Mouse (Mus musculus) kidney, adult 2 months (tissue): ENCODE measurements around the gene Ece2. TPM values are rescaled to one million over a fixed set of nuclear protein-coding genes. Genes with fewer than 3 reads are reported as not detected.

Source experiments
- DNase-seq: peaks from one replicate; pipeline ENCODE4 v3.0.0; 2021
- H3K27ac ChIP-seq: fragments of 200-500 bp; 2 replicates; pipeline ENCODE4 v1.5.1; 2012; ENCODE audit warnings: low read depth, low read length, control low read depth, inconsistent platforms; ENCODE audit not compliant: insufficient read depth
- H3K27me3 ChIP-seq: fragments of 200-500 bp; replicated peaks from 2 replicates; pipeline ENCODE4 v1.6.1; 2012; ENCODE audit warnings: mild to moderate bottlenecking, moderate library complexity, low read length, inconsistent platforms; ENCODE audit not compliant: control insufficient read depth, insufficient read depth
- H3K36me3 ChIP-seq: fragments of 200-500 bp; 2 replicates; pipeline ENCODE4 v1.6.1; 2012; ENCODE audit warnings: mild to moderate bottlenecking, moderate library complexity, low read length, inconsistent platforms; ENCODE audit not compliant: control insufficient read depth, insufficient read depth
- H3K4me1 ChIP-seq: fragments of 200-500 bp; 2 replicates; pipeline ENCODE4 v1.6.1; 2011; ENCODE audit warnings: low read length; ENCODE audit not compliant: control insufficient read depth, insufficient read depth
- H3K4me3 ChIP-seq: fragments of 200-500 bp; 2 replicates; pipeline ENCODE4 v1.5.1; 2011; ENCODE audit warnings: mild to moderate bottlenecking, low read depth, low read length, control low read depth; ENCODE audit not compliant: insufficient read depth
- CTCF ChIP-seq: fragments of 200-500 bp; conservative IDR thresholded peaks from 2 replicates; pipeline ENCODE4 v1.5.1; 2011; ENCODE audit warnings: low read depth, mild to moderate bottlenecking, control low read depth, low read length, moderate library complexity, mixed read lengths; ENCODE audit not compliant: insufficient read depth, insufficient read length
- POLR2A ChIP-seq: fragments of 200-500 bp; IDR thresholded peaks from one replicate; pipeline ENCODE4 v1.6.1; 2011; ENCODE audit warnings: low read depth, low read length, control low read depth
- WGBS: fragments of 180-500 bp; shearing (Covaris S2); methylation state at CpG from one replicate; pipeline ENCODE4 v1.1.7; 2018; 5-methylcytosine and 5-hydroxymethylcytosine counted together
- polyA plus RNA-seq: library from polyadenylated mRNA; depleted of rRNA; stranded (reverse); fragments of >200 nt; gene quantifications from 2 replicates; pipeline ENCODE4 v1.2.3, GENCODE M21; 2012

Gene Ece2
- polyA plus RNA-seq, 1 experiment = not detected

- Histone ChIP-seq H3K4me1 (no peaks in the 10 kb centered on the region), H3K27me3 (0 out of 2 replicates have a peak, but pooled peaks cover 2% of the 10 kb centered on the region), H3K36me3 (no peaks in the 10 kb centered on the region), H3K4me3 (no peak overlapping the region), H3K27ac (no peak overlapping the region)
- TF ChIP-seq CTCF (no peak), POLR2A (no peak)
- no peak for DNase-seq
- WGBS = 60% methylated on average over 11 of the region's 11 CpGs
Observed at GRCm38 (mm10) chr16:20628871-20629391, 697 bp upstream of the Ece2 start.

- Histone ChIP-seq H3K27ac (no peak overlapping the region), H3K36me3 (no peaks in the 10 kb centered on the region), H3K4me1 (no peaks in the 10 kb centered on the region), H3K4me3 (no peak overlapping the region), H3K27me3 (no peaks in the 10 kb centered on the region)
- no peak for TF ChIP-seq CTCF
- 73% methylated on average over 8 of the region's 8 CpGs for WGBS
- DNase-seq = no peak
Observed at GRCm38 (mm10) chr16:20637410-20637809, 7.8 kb downstream of the Ece2 start.

- no peaks in the 10 kb centered on the region for H3K36me3 ChIP-seq
- no peak for TF ChIP-seq CTCF
- no peak for TF ChIP-seq POLR2A
- no peaks in the 10 kb centered on the region for H3K4me1 ChIP-seq
- no peak overlapping the region for H3K27ac ChIP-seq
- WGBS = 85% methylated on average over 8 of the region's 8 CpGs
- no peaks in the 10 kb centered on the region for H3K27me3 ChIP-seq
- no peak for DNase-seq
- H3K4me3 ChIP-seq = no peak overlapping the region
Observed at GRCm38 (mm10) chr16:20638367-20638766, 8.7 kb downstream of the Ece2 start.

GRCm38 (mm10) chr16:20642161-20642560, 12.5 kb downstream of the Ece2 start:
- no peaks in the 10 kb centered on the region for H3K27me3 ChIP-seq
- DNase-seq = peak; percentile 73
- H3K36me3 ChIP-seq = no peaks in the 10 kb centered on the region
- no peaks in the 10 kb centered on the region for H3K4me1 ChIP-seq
- TF ChIP-seq POLR2A = no peak
- TF ChIP-seq CTCF = peak; percentile 87
- WGBS = under 1% methylated on average over 8 of the region's 8 CpGs
- no peak overlapping the region for H3K27ac ChIP-seq
- no peak overlapping the region for H3K4me3 ChIP-seq

- no peak for DNase-seq
Observed at GRCm38 (mm10) chr16:20643911-20644310, 14.3 kb downstream of the Ece2 start.

GRCm38 (mm10) chr16:20651076-20651946, 21.7 kb downstream of the Ece2 start, which contains the start of gene Psmd2:
Gene Psmd2 (plus strand): TSS chr16:20651652.
- peak within 1 kb of the TSS; percentile 52 for H3K27ac ChIP-seq
- H3K27me3 ChIP-seq = no peaks in the 10 kb centered on the region
- 1% methylated on average over 46 of the region's 46 CpGs for WGBS
- H3K4me3 ChIP-seq = peak within 1 kb of the TSS; percentile 67
- TF ChIP-seq CTCF = no peak
- TF ChIP-seq POLR2A = peak; percentile 42
- DNase-seq = peak; percentile 98
- peaks cover 4% of the 10 kb centered on the region; the same call in 1 of the 2 replicates for H3K36me3 ChIP-seq
- no peaks in the 10 kb centered on the region; the same call in 1 of the 2 replicates for H3K4me1 ChIP-seq

More at GRCm38 (mm10) chr16:20643911-20644310, 14.3 kb downstream of the Ece2 start:
- TF ChIP-seq CTCF (no peak), POLR2A (no peak)
- WGBS = 81% methylated on average over 7 of the region's 7 CpGs
- H3K27me3 ChIP-seq = no peaks in the 10 kb centered on the region
- H3K27ac ChIP-seq = no peak overlapping the region
- no peak overlapping the region for H3K4me3 ChIP-seq
- no peaks in the 10 kb centered on the region for H3K4me1 ChIP-seq
- H3K36me3 ChIP-seq = no peaks in the 10 kb centered on the region

GRCm38 (mm10) chr16:20651947-20652310, 22.3 kb downstream of the Ece2 start:
- WGBS = 6% methylated on average over 12 of the region's 12 CpGs
- no peak for DNase-seq
- Histone ChIP-seq H3K27ac (peak overlapping the region; percentile 52; the same call in 1 of the 2 replicates), H3K36me3 (peaks cover 9% of the 10 kb centered on the region), H3K4me3 (peak overlapping the region; percentile 67), H3K4me1 (no peaks in the 10 kb centered on the region; the same call in 1 of the 2 replicates), H3K27me3 (no peaks in the 10 kb centered on the region)
- TF ChIP-seq CTCF = no peak
- TF ChIP-seq POLR2A = no peak
